8 mouse cellular contexts compared by ENCODE assay signal in the genomic region with DNA sequence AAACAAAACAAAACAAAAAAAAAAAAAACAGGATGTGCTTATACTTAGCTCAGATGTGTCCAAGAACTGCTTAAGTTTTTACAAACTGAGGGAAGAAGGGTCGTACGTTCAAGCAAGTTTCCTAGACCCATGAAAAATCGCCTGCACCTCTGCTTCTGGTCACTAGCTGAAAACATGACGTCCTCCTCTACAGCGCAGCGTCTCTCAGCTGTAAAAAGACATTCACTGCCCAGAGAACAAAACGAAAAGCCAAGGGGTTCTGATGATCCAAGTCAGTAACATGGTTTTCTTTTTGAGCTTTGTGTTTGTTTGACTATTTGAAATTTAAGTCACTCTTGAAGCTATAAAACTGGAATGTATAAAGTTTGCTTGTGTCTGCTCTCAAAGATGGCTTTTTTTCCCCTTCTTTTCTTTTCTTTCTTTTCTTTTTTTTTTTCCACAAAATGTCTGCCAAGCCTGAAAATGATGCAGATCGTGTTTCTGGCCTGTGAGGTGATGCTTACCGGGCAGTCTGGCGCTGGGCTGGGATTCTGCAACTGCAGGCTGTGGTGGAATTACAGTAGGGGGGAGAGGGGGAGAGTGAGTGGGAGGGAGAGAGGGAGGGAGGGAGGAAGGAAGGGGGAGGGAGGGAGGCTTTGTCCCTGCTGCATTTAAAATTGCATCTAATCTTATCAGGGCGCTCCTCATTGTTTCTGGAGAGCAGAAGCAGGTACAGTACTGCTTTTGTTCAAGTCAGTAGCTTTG.
DNase-seq lines count a peak whose midpoint lies in the region; ATAC-seq and TF ChIP-seq lines count a peak whose summit lies in the region.

No protein-coding gene starts in this region.

- H3K4me1 ChIP-seq in heart, embryonic 13.5 days, result no peaks in the 10 kb centered on the region
- H3K4me1 ChIP-seq in hindbrain, embryonic 14.5 days (replicated peaks; ENCODE audit: control insufficient read depth, insufficient read depth, low read length), result no peaks in the 10 kb centered on the region

- no peak for ATAC-seq in heart, embryonic 13.5 days (ENCODE audit: extremely low read depth, insufficient number of reproducible peaks, low FRiP score, low TSS enrichment)
- peak; percentile 62; the same call in 1 of the 2 replicates for ATAC-seq in hindbrain, embryonic 14.5 days (ENCODE audit: low FRiP score)

- H3ac ChIP-seq in myocyte (ENCODE audit: control insufficient read depth, insufficient read length), result no peak overlapping the region

- TF ChIP-seq POLR2A in myocyte (IDR thresholded peaks at IDR 0.05; ENCODE audit: insufficient read length, low read depth), result no peak

- peaks cover 10% of the 10 kb centered on the region; the same call in 1 of the 2 replicates for H3K27me3 ChIP-seq in heart, embryonic 13.5 days (replicated peaks)
- no peaks in the 10 kb centered on the region for H3K27me3 ChIP-seq in hindbrain, embryonic 14.5 days (ENCODE audit: control insufficient read depth, insufficient read depth, low read length)
- no peaks in the 10 kb centered on the region for H3K27me3 ChIP-seq in myocyte (ENCODE audit: control insufficient read depth, insufficient read depth, insufficient read length)

- WGBS in heart, embryonic 13.5 days, result 5% methylated on average over 11 of the region's 11 CpGs
- WGBS in hindbrain, embryonic 14.5 days, result 3% methylated on average over 11 of the region's 11 CpGs

- H3K27ac ChIP-seq in heart, embryonic 13.5 days (replicated peaks), result 0 out of 2 replicates have a peak overlapping the region, but pooled peaks have one; percentile 42
- H3K27ac ChIP-seq in hindbrain, embryonic 14.5 days, result no peak overlapping the region

- H3K4me3 ChIP-seq in heart, embryonic 13.5 days, result peak overlapping the region; percentile 33
- H3K4me3 ChIP-seq in hindbrain, embryonic 14.5 days (replicated peaks; ENCODE audit: low read length), result peak overlapping the region; percentile 16; the same call in 1 of the 2 replicates
- H3K4me3 ChIP-seq in myocyte, result peak overlapping the region; percentile 17

- no peaks in the 10 kb centered on the region for H3K9me3 ChIP-seq in heart, embryonic 13.5 days
- no peaks in the 10 kb centered on the region for H3K9me3 ChIP-seq in hindbrain, embryonic 14.5 days (ENCODE audit: control insufficient read depth, low read length)

- H3K79me2 ChIP-seq in myocyte (ENCODE audit: control insufficient read depth, insufficient read depth), result no peaks in the 10 kb centered on the region

- peak overlapping the region; percentile 63 for H3K4me2 ChIP-seq in heart, embryonic 13.5 days
- H3K4me2 ChIP-seq in hindbrain, embryonic 14.5 days (replicated peaks), result peak overlapping the region; percentile 46
- H3K4me2 ChIP-seq in myocyte (ENCODE audit: low read depth), result peak overlapping the region; percentile 81

- H3K36me3 ChIP-seq in heart, embryonic 13.5 days, result no peaks in the 10 kb centered on the region
- H3K36me3 ChIP-seq in hindbrain, embryonic 14.5 days (replicated peaks; ENCODE audit: control insufficient read depth, insufficient read depth), result no peaks in the 10 kb centered on the region
- no peaks in the 10 kb centered on the region for H3K36me3 ChIP-seq in myocyte (ENCODE audit: control insufficient read depth, insufficient read depth)

- DNase-seq in heart, adult 18-20 months, result no peak
- peak; percentile 1 for DNase-seq in c-Kit-positive CD71-positive TER-119-negative erythroid progenitor cells, embryonic 14.5 days (ENCODE audit: low read depth)
- DNase-seq in hindbrain, embryonic 14.5 days (ENCODE audit: low spot score), result peak; percentile 24
- no peak for DNase-seq in adrenal gland, adult 18-20 months (ENCODE audit: low spot score in 2 of 2)
- no peak for DNase-seq in kidney, postnatal 36 days
- no peak for DNase-seq in left cerebral cortex, adult 11 months (ENCODE audit: low spot score)

- H3K9ac ChIP-seq in heart, embryonic 13.5 days, result peak overlapping the region; percentile 68
- H3K9ac ChIP-seq in hindbrain, embryonic 14.5 days, result peak overlapping the region; percentile 43

TF ChIP-seq in myocyte, 11 proteins besides CTCF, POLR2A, EP300 and RAD21:
- TF ChIP-seq E2F4 (IDR thresholded peaks at IDR 0.05; ENCODE audit: insufficient read depth) (no peak), MYOD1 (IDR thresholded peaks at IDR 0.05; ENCODE audit: control insufficient read depth in 1 of 3, insufficient read length in 2 of 3, low read depth in 2 of 3) (no peak), TCF3 (IDR thresholded peaks at IDR 0.05; ENCODE audit: insufficient read length, low read depth) (no peak)

Comparison
In these comparisons a context has a peak if more than half of its experiments do, and no peak if none do; other contexts are left out.
1. DNase-seq: peak in c-Kit-positive CD71-positive TER-119-negative erythroid progenitor cells, embryonic 14.5 days (single experiment) and hindbrain, embryonic 14.5 days (single experiment); none in heart, adult 18-20 months (0 of 2), adrenal gland, adult 18-20 months (0 of 2), kidney, postnatal 36 days (0 of 2) and left cerebral cortex, adult 11 months (single experiment).
2. Peak in every context shown above with its lines, with median percentiles within 50 percentile points of each other: H3K4me2 ChIP-seq and H3K4me3 ChIP-seq.